Mouse (Mus musculus): ENCODE measurements around the gene Serpinb9f. TPM values are rescaled to one million over a fixed set of nuclear protein-coding genes. Genes with fewer than 3 reads are reported as not detected.
"Not testable (repeated sequence)": the region's sequence is repeated elsewhere in the genome, so short reads cannot be mapped to it uniquely, and the experiment has no call there.

Serpinb9f gene
- 0.06 and 0.40 TPM in 2 replicates for polyA plus RNA-seq (2012; rRNA removed)

DNA sequence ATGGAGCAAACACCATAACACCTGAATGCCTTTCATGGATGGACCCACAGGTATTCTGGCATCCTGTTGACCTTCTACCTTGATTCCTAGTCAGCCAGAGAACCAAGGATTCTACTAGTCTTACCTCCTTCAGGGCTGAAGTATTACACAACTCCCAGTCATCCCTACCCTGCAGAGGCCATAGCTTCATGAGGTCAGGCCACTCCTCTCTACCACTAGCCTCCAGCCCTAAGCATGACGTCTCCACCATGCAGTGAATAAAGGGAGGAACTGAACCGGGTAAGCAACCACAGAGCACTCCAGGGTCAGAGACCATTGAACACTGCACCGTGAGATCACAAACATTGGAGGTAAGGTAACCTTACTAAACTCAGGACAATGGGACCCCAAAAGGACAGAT, at the start of gene Serpinb9f:
TSS of gene Serpinb9f (plus strand) at position 301 of the 400 bp plus-strand sequence.
- DNase-seq (ENCODE audit: extremely low spot score in 1 of 2, low spot score in 1 of 2), result not testable (repeated sequence)

DNA sequence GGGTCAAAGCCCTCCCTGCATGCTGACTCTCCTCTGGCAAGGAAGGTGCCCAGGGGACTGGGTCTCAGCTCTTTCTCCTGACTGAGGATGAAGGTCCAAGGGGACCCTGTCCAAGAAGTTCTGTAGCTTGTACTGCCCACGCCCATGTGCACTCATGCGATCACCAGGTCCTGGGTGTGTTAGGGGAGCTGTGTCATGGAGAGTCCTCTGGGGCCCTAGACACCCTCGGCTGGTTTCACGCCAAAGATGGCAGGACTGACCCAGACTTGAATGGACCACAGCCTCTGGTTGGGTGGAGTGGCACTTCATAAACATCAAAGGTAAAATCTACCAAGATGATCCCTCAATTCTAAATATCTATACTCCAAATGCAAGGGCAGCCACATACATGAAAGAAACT, 15.2 kb upstream of the Serpinb9f start:
- DNase-seq (ENCODE audit: extremely low spot score in 1 of 2, low spot score in 1 of 2), result not testable (repeated sequence)

DNA sequence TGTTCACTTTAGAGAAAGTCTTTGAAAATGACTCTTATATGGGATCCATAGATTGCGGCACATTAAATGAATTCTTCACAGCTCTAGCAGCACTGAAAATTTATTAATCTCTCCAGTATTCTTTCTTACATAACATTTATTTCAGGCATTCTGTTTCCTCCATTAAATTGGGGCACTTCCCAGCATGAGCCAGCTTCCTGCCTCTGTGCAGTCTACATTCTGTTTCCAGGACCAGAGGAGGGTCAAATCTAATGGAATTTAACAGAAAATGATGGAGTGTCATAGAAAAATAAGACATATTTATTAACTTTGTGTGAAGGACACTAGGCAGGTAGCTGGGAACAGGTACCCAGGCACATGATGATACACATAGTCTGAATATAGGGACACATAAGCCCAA, 32.8 kb downstream of the Serpinb9f start:
- not testable (repeated sequence) for DNase-seq (ENCODE audit: extremely low spot score in 1 of 2, low spot score in 1 of 2)

Other genes with a start within 250 kb of the Serpinb9f start
- 0.50 and 0.74 TPM in 2 replicates for gene Serpinb1b, start 245.5 kb upstream of the Serpinb9f start, polyA plus RNA-seq (2012; rRNA removed)
- 0.08 and 0.17 TPM in 2 replicates for gene Serpinb9c, start 164.3 kb upstream of the Serpinb9f start, polyA plus RNA-seq (2012; rRNA removed)
- 0.06 and 0.32 TPM in 2 replicates for gene Serpinb9d, start 131.1 kb upstream of the Serpinb9f start, polyA plus RNA-seq (2012; rRNA removed)
- 0.92 and 1.4 TPM in 2 replicates for gene Serpinb9e, start 74.5 kb upstream of the Serpinb9f start, polyA plus RNA-seq (2012; rRNA removed)
- not detected in 2 replicates for gene Gm11397, start 71.7 kb downstream of the Serpinb9f start, polyA plus RNA-seq (2012; rRNA removed)
- 0.20 and 1.1 TPM in 2 replicates for gene Serpinb9g, start 160.7 kb downstream of the Serpinb9f start, polyA plus RNA-seq (2012; rRNA removed)